In the genomic region with DNA sequence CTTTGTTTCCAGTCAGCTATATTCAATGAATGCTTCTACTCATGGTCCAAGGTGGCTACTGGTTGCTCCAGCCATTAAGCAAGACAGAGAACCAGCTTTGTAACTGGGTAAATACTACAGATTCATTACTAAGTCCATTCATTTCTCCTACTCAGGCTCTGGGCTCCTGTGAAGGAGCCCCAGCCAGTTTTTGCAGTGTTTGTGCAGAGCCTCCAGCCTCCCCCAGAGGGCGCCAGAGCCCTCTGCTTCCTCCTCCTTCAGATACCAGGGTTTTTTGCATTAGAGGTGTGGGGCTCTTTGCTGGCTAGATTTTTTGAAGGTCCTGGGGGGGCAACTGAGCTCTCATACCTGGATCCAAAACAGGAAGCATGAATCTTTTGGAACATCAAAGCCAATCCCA, we compare ENCODE assay signal across 1 mouse cellular context.
TF ChIP-seq lines count a peak whose summit lies in the region.

No protein-coding gene starts in this region.

TF ChIP-seq in MEL, 35 proteins besides CTCF, POLR2A, EP300 and RAD21 (continued from another document):
- TF ChIP-seq ZKSCAN1 (IDR thresholded peaks at IDR 0.05; ENCODE audit: low read depth, low read length) (no peak), GABPA (IDR thresholded peaks at IDR 0.05; ENCODE audit: low read depth, low read length) (no peak), MAZ (IDR thresholded peaks at IDR 0.05; ENCODE audit: low read depth, low read length) (0 out of 2 replicates have a peak, but pooled peaks have one; percentile 62), USF1 (IDR thresholded peaks at IDR 0.05; ENCODE audit: low read depth, low read length) (no peak), RCOR1 (IDR thresholded peaks at IDR 0.05; ENCODE audit: low read depth, low read length) (no peak), BHLHE40 (IDR thresholded peaks at IDR 0.05; ENCODE audit: borderline replicate concordance, low read depth, low read length) (no peak)
